Mouse (Mus musculus) C2C12 (cell line): ENCODE results near the gene Vipr1. TPM values are rescaled to one million over a fixed set of nuclear protein-coding genes. Genes with fewer than 3 reads are reported as not detected.

ENCODE experiments used
- H3K27me3 ChIP-seq: one replicate; pipeline ENCODE4 v1.6.1; 2011; ENCODE audit not compliant: control insufficient read depth, insufficient read depth, insufficient read length
- H3K36me3 ChIP-seq: one replicate; pipeline ENCODE4 v1.6.1; 2011; ENCODE audit not compliant: control insufficient read depth, insufficient read depth
- H3K4me3 ChIP-seq: one replicate; pipeline ENCODE4 v1.5.1; 2011; ENCODE audit warnings: mild to moderate bottlenecking, control low read depth; ENCODE audit not compliant: poor library complexity, insufficient read depth, severe bottlenecking
- H3K79me2 ChIP-seq: one replicate; pipeline ENCODE4 v1.6.1; 2011; ENCODE audit not compliant: control insufficient read depth, insufficient read depth
- H3K79me3 ChIP-seq: one replicate; pipeline ENCODE4 v1.6.1; 2011; ENCODE audit warnings: low read depth, control low read depth
- H3ac ChIP-seq: one replicate; pipeline ENCODE3; 2011; ENCODE audit warnings: low read depth; ENCODE audit not compliant: control insufficient read depth, insufficient read length
- CEBPB ChIP-seq: IDR thresholded peaks from one replicate; pipeline ENCODE4 v1.6.1; 2011; ENCODE audit warnings: low read depth, mild to moderate bottlenecking, control low read depth, moderate library complexity
- CTCF ChIP-seq: IDR thresholded peaks from one replicate; pipeline ENCODE4 v1.5.1; 2011; ENCODE audit not compliant: control insufficient read depth, insufficient read depth, insufficient read length
- FOSL1 ChIP-seq: IDR thresholded peaks from one replicate; pipeline ENCODE4 v1.8.0; 2011; ENCODE audit warnings: mild to moderate bottlenecking, low read length; ENCODE audit not compliant: poor library complexity, insufficient read depth, severe bottlenecking
- MAX ChIP-seq: IDR thresholded peaks from one replicate; pipeline ENCODE4 v1.6.1; 2011; ENCODE audit warnings: mild to moderate bottlenecking, control low read depth
- MYOD1 ChIP-seq: IDR thresholded peaks from one replicate; pipeline ENCODE4 v1.6.1; 2011; ENCODE audit warnings: low read depth; ENCODE audit not compliant: control insufficient read depth, insufficient read length
- MYOG ChIP-seq: IDR thresholded peaks from one replicate; pipeline ENCODE4 v1.6.1; 2011; ENCODE audit not compliant: control insufficient read depth, insufficient read length; ENCODE audit errors: extremely low read depth
- USF1 ChIP-seq: IDR thresholded peaks from one replicate; pipeline ENCODE4 v1.6.1; 2011; ENCODE audit warnings: low read depth, mild to moderate bottlenecking, control low read depth, moderate library complexity
- polyA plus RNA-seq: library from polyadenylated mRNA; unstranded; fragments of >200 nt; fragmentation: generic; extraction: Trizol; gene quantifications from one replicate; pipeline ENCODE4 v1.2.1, GENCODE M21; 2012; ENCODE audit warnings: missing spikeins

Vipr1 gene
- polyA plus RNA-seq, 1 experiment = 0.19 TPM

GRCm38 (mm10) chr9:121624920-121625319 lies 17.6 kb upstream of the Vipr1 start:
- H3ac ChIP-seq = no peak overlapping the region
- no peaks in the 10 kb centered on the region for H3K79me2 ChIP-seq
- no peaks in the 10 kb centered on the region for H3K79me3 ChIP-seq
- TF ChIP-seq FOSL1 = no peak
- TF ChIP-seq MAX = no peak
- TF ChIP-seq MYOD1 = no peak
- TF ChIP-seq CEBPB = no peak
- no peak for TF ChIP-seq CTCF
- TF ChIP-seq MYOG = no peak
- no peak for TF ChIP-seq USF1
- no peaks in the 10 kb centered on the region for H3K36me3 ChIP-seq
- peaks cover 27% of the 10 kb centered on the region for H3K27me3 ChIP-seq
- H3K4me3 ChIP-seq = no peak overlapping the region

- no peak overlapping the region for H3K4me3 ChIP-seq
- H3K27me3 ChIP-seq = peaks cover 21% of the 10 kb centered on the region
- TF ChIP-seq CTCF (no peak), MYOD1 (no peak), MYOG (no peak), MAX (no peak), CEBPB (no peak)
- H3ac ChIP-seq = no peak overlapping the region
- H3K79me3 ChIP-seq = no peaks in the 10 kb centered on the region
- no peaks in the 10 kb centered on the region for H3K79me2 ChIP-seq
- H3K36me3 ChIP-seq = no peaks in the 10 kb centered on the region
Measured at GRCm38 (mm10) chr9:121630627-121631026, 11.9 kb upstream of the Vipr1 start.

GRCm38 (mm10) chr9:121631946-121632345 lies 10.6 kb upstream of the Vipr1 start:
- TF ChIP-seq MYOG (no peak), CEBPB (no peak), MAX (no peak), USF1 (no peak), MYOD1 (no peak), CTCF (no peak)
- H3K27me3 ChIP-seq = peaks cover 34% of the 10 kb centered on the region
- no peak overlapping the region for H3ac ChIP-seq
- H3K36me3 ChIP-seq = no peaks in the 10 kb centered on the region
- H3K79me3 ChIP-seq = no peaks in the 10 kb centered on the region
- no peaks in the 10 kb centered on the region for H3K79me2 ChIP-seq
- H3K4me3 ChIP-seq = no peak overlapping the region

- Histone ChIP-seq H3K36me3 (no peaks in the 10 kb centered on the region), H3K79me3 (no peaks in the 10 kb centered on the region), H3ac (no peak overlapping the region), H3K79me2 (no peaks in the 10 kb centered on the region), H3K27me3 (peaks cover 35% of the 10 kb centered on the region), H3K4me3 (no peak overlapping the region)
- TF ChIP-seq MAX = no peak
- TF ChIP-seq CEBPB = no peak
- TF ChIP-seq MYOG = no peak
- TF ChIP-seq USF1 = no peak
- TF ChIP-seq CTCF = no peak
- TF ChIP-seq FOSL1 = no peak
- TF ChIP-seq MYOD1 = no peak
Measured at GRCm38 (mm10) chr9:121632891-121633290, 9.6 kb upstream of the Vipr1 start.

- TF ChIP-seq MYOG (no peak), USF1 (no peak)
- no peaks in the 10 kb centered on the region for H3K79me3 ChIP-seq
- no peaks in the 10 kb centered on the region for H3K79me2 ChIP-seq
- no peak overlapping the region for H3ac ChIP-seq
- peaks cover 35% of the 10 kb centered on the region for H3K27me3 ChIP-seq
- H3K4me3 ChIP-seq = no peak overlapping the region
- H3K36me3 ChIP-seq = no peaks in the 10 kb centered on the region
Measured at GRCm38 (mm10) chr9:121633306-121633705, 9.2 kb upstream of the Vipr1 start.

- Histone ChIP-seq H3K36me3 (no peaks in the 10 kb centered on the region), H3K79me3 (no peaks in the 10 kb centered on the region), H3K4me3 (no peak overlapping the region), H3ac (no peak overlapping the region), H3K27me3 (peaks cover 56% of the 10 kb centered on the region), H3K79me2 (no peaks in the 10 kb centered on the region)
- TF ChIP-seq USF1 (no peak), MYOD1 (no peak), MYOG (no peak), FOSL1 (no peak), CEBPB (no peak), CTCF (no peak), MAX (no peak)
Measured at GRCm38 (mm10) chr9:121635835-121636576, 6.5 kb upstream of the Vipr1 start.
